Mouse (Mus musculus) thymus, adult 2 months (tissue): ENCODE results near the gene Gm10718.
"Not testable (repeated sequence)": the region's sequence is repeated elsewhere in the genome, so short reads cannot be mapped to it uniquely, and the experiment has no call there.

Experiments
- CTCF ChIP-seq: fragments of 200-500 bp; IDR thresholded peaks from 2 replicates; pipeline ENCODE4 v1.5.1; 2012; ENCODE audit warnings: mild to moderate bottlenecking, control low read depth, low read length, moderate library complexity, borderline replicate concordance; ENCODE audit not compliant: control insufficient read depth, poor library complexity, insufficient read depth; ENCODE audit errors: extremely low read depth
- POLR2A ChIP-seq: fragments of 200-500 bp; IDR thresholded peaks from 2 replicates; pipeline ENCODE4 v1.6.1; 2012; ENCODE audit warnings: mild to moderate bottlenecking, low read length, control low read depth, moderate library complexity; ENCODE audit not compliant: control insufficient read depth, poor library complexity, insufficient read depth; ENCODE audit errors: extremely low read depth

DNA sequence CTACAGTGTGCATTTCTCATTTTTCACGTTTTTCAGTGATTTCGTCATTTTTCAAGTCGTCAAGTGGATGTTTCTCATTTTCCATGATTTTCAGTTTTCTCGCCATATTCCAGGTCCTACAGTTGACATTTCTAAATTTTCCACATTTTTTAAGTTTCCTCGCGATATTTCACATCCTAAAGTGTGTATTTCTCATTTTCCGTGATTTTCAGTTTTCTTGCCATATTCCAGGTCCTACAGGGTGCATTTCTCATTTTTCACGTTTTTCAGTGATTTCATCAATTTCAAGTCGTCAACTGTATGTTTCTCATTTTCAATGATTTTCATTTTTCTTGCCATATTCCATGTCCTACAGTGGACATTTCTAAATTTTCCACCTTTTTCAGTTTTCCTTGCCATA is 6.2 kb upstream of the Gm10718 start, which contains the start of gene Gm10719:
- TF ChIP-seq CTCF, POLR2A: not testable (repeated sequence)
